Comparison of ENCODE assay signal across 27 mouse cellular contexts in the genomic region with DNA sequence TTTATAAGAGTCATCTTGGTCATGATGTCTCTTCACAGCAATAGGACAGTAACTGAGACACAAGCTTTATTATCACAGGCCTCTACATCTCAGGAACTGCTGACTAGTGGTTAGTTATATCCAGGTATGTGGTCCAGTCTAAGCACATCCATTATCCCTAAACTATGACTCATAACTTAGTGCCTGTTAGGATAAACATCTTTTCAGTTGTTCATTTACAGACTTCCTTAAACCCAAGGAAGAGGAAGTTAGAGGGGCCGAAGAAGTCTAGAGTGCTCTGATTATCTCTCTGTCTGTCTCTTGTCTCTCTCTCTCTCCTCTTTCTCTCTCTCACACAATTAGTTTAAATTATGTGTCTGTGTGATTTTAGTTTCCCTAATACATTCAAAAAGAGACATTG. TPM values are rescaled to one million over a fixed set of nuclear protein-coding genes. Genes with fewer than 3 reads are reported as not detected.
DNase-seq lines count a peak whose midpoint lies in the region; ATAC-seq and TF ChIP-seq lines count a peak whose summit lies in the region.
"Had no signal": no experiment of that assay in that cellular context is flagged by ENCODE, and none has a peak within 500 bp of the region (broad histone marks: within the 10 kb centered on the region; RNA-seq: fewer than 3 reads in every experiment).

No protein-coding gene starts in this region.

- POLR2A ChIA-PET in Patski (lab: Charles Lee), result no interaction called here

- no peak overlapping the region for H3K9ac ChIP-seq in MEL (ENCODE audit: control insufficient read depth, low read depth, low read length, poor library complexity, severe bottlenecking)
- H3K9ac ChIP-seq: embryonic facial prominence, embryonic 13.5 days; embryonic facial prominence, embryonic 15.5 days; forebrain, embryonic 13.5 days; forebrain, embryonic 15.5 days; forebrain, postnatal 0 days had no signal

- TF ChIP-seq EP300 in MEL (IDR thresholded peaks at IDR 0.05; ENCODE audit: low read depth in 1 of 2, low read length in 2 of 2), result peak; percentile 54 to 72

- peak; percentile 65 for ATAC-seq in Patski
- peak; percentile 64 for ATAC-seq in granulocyte monocyte progenitor cell, adult 5-6 weeks (replicated peaks; ENCODE audit: poor library complexity, severe bottlenecking)
- ATAC-seq in megakaryocyte progenitor cell, adult 5-6 weeks (replicated peaks; ENCODE audit: poor library complexity), result peak; percentile 60
- ATAC-seq: CD4-positive, CD25-positive, alpha-beta regulatory T cell, adult 4 months; forebrain, embryonic 13.5 days; forebrain, embryonic 15.5 days; forebrain, postnatal 0 days had no signal

- no peaks in the 10 kb centered on the region for H3K9me3 ChIP-seq in MEL (replicated peaks; ENCODE audit: insufficient read depth, low read length)
- H3K9me3 ChIP-seq: embryonic facial prominence, embryonic 13.5 days; embryonic facial prominence, embryonic 15.5 days; forebrain, embryonic 10.5 days; forebrain, embryonic 13.5 days; forebrain, embryonic 15.5 days; G1E had no signal

- TF ChIP-seq RAD21 in MEL (IDR thresholded peaks at IDR 0.05; ENCODE audit: low read depth, low read length), result no peak

- TF ChIP-seq CTCF in MEL (IDR thresholded peaks at IDR 0.05 in 2 of 3, conservative IDR thresholded peaks at IDR 0.05 in 1 of 3; ENCODE audit: control insufficient read depth in 1 of 3, insufficient read depth in 1 of 3, low read depth in 2 of 3, low read length in 3 of 3, poor library complexity in 1 of 3, severe bottlenecking in 1 of 3), result no peak
- TF ChIP-seq CTCF in Patski (IDR thresholded peaks at IDR 0.05), result no peak

- DNase-seq in MEL (ENCODE audit: low read depth, low spot score) (peak; percentile 30), Patski (ENCODE audit: low read depth, low spot score) (no peak)
- DNase-seq in urinary bladder, postnatal 14 days (ENCODE audit: low spot score), result no peak
- DNase-seq in frontal cortex, adult 2 months (ENCODE audit: extremely low spot score in 1 of 2, low spot score in 1 of 2), result no peak
- no peak for DNase-seq in spleen, adult 12 weeks (ENCODE audit: low spot score)
- DNase-seq: adrenal gland, adult 2 months; adrenal gland, postnatal 10 days; adrenal gland, postnatal 25 days; B cell, adult 2 months; cerebellum, adult 11 months; cerebellum, adult 18-20 months; cerebellum, adult 9-10 months; cerebellum, postnatal 10 days; cerebellum, postnatal 25 days; embryo, embryonic 11 days; forebrain, postnatal 0 days had no signal

- CTCF ChIA-PET in Patski (lab: Charles Lee), result interaction anchor here (1.1 kb wide), 1 partner anchor 230 kb away, joined by 3 read pairs; no protein-coding TSS in a partner anchor

- TF ChIP-seq POLR2A in MEL (IDR thresholded peaks at IDR 0.05; ENCODE audit: control insufficient read depth in 1 of 2, insufficient read depth in 1 of 2, low read depth in 1 of 2, low read length in 2 of 2, poor library complexity in 1 of 2), result no peak

- H3K79me2 ChIP-seq in MEL (ENCODE audit: control insufficient read depth, insufficient read depth, low read length, poor library complexity), result no peaks in the 10 kb centered on the region

- in situ Hi-C loops in Patski (cut with MboI; ENCODE audit: low pct_unique_long_range_greater_than_20kb), result loop anchor here (5.0 to 10.0 kb wide), 2 partner anchors 228 to 1730 kb away; no protein-coding TSS in a partner anchor

- H3K27ac ChIP-seq in MEL (ENCODE audit: control insufficient read depth, low read depth, low read length), result no peak overlapping the region
- H3K27ac ChIP-seq: embryonic facial prominence, embryonic 13.5 days; embryonic facial prominence, embryonic 15.5 days; forebrain, embryonic 10.5 days; forebrain, embryonic 13.5 days; forebrain, embryonic 15.5 days had no signal

- H3K4me1 ChIP-seq in MEL (ENCODE audit: control insufficient read depth in 1 of 2, insufficient read depth in 2 of 2, low read length in 2 of 2), result no peaks in the 10 kb centered on the region
- H3K4me1 ChIP-seq: embryonic facial prominence, embryonic 13.5 days; embryonic facial prominence, embryonic 15.5 days; forebrain, embryonic 13.5 days; forebrain, embryonic 15.5 days had no signal

- H3K36me3 ChIP-seq in MEL (ENCODE audit: control insufficient read depth in 1 of 2, insufficient read depth in 2 of 2, low read length in 2 of 2), result no peaks in the 10 kb centered on the region
- H3K36me3 ChIP-seq: embryonic facial prominence, embryonic 13.5 days; embryonic facial prominence, embryonic 15.5 days; forebrain, embryonic 10.5 days; forebrain, embryonic 15.5 days; G1E had no signal

- H3K4me3 ChIP-seq in MEL (ENCODE audit: control insufficient read depth in 1 of 2, insufficient read depth in 1 of 2, low read depth in 2 of 2, low read length in 2 of 2), result no peak overlapping the region
- H3K4me3 ChIP-seq: embryonic facial prominence, embryonic 13.5 days; embryonic facial prominence, embryonic 15.5 days; erythroblast, embryonic 14.5 days; forebrain, embryonic 10.5 days; forebrain, embryonic 13.5 days; forebrain, embryonic 15.5 days had no signal

- H3K27me3 ChIP-seq in MEL (ENCODE audit: control insufficient read depth in 1 of 2, insufficient read depth in 2 of 2, low read length in 2 of 2) (no peaks in the 10 kb centered on the region), Patski (no peaks in the 10 kb centered on the region)
- H3K27me3 ChIP-seq: CH12.LX; embryonic facial prominence, embryonic 13.5 days; embryonic facial prominence, embryonic 15.5 days; forebrain, embryonic 13.5 days; forebrain, embryonic 15.5 days had no signal

TF ChIP-seq in MEL, 35 proteins besides CTCF, POLR2A, EP300 and RAD21:
- TF ChIP-seq JUND (IDR thresholded peaks at IDR 0.05; ENCODE audit: low read depth, low read length) (peak; percentile 11; the same call in 1 of the 2 replicates), GATA1 (IDR thresholded peaks at IDR 0.05; ENCODE audit: low read depth, low read length) (0 out of 2 replicates have a peak, but pooled peaks have one; percentile 36), ETS1 (IDR thresholded peaks at IDR 0.05; ENCODE audit: low read depth, low read length) (no peak)

RNA-seq across cellular contexts. Expression of a gene that starts 52.8 kb away (rescaled TPM):
- total RNA-seq in MEL (2012; rRNA removed), result under 0.01 TPM in 1 of 2 replicates, not detected in the other
- polyA plus RNA-seq in MEL (2012; ENCODE audit: insufficient read depth in 1 of 2, insufficient read length in 2 of 2, low read depth in 1 of 2, low replicate concordance in 2 of 2, missing spikeins in 1 of 2) (not detected), Patski (2021) (0.40 TPM)
- 0.13 and 0.51 TPM in 2 replicates for total RNA-seq in granulocyte monocyte progenitor cell, adult 5-6 weeks (2014; fragmentation: Nextera tagmentation)
- 0.15 and 1.0 TPM in 2 replicates for total RNA-seq in granulocyte monocyte progenitor cell, adult 5-6 weeks (2017)
- total RNA-seq in megakaryocyte progenitor cell, adult 5-6 weeks (2015), result 0.32 and 0.37 TPM in 2 replicates
- total RNA-seq in megakaryocyte progenitor cell, adult 5-6 weeks (2017), result 0.04 and 0.47 TPM in 2 replicates
- 0.12 and 0.15 TPM in 2 replicates for polyA plus RNA-seq in frontal cortex, adult 2 months (2012; rRNA removed)
- total RNA-seq: CH12.LX had no signal
- polyA plus RNA-seq: erythroblast, embryonic 14.5 days; G1E had no signal
